ENCODE assay signal across 10 mouse cellular contexts in genomic region chr2:167630421-167630820, GRCm38 (mm10). TPM values are rescaled to one million over a fixed set of nuclear protein-coding genes. Genes with fewer than 3 reads are reported as not detected.
DNase-seq lines count a peak whose midpoint lies in the region; ATAC-seq and TF ChIP-seq lines count a peak whose summit lies in the region.
"Had no signal": no experiment of that assay in that cellular context is flagged by ENCODE, and none has a peak within 500 bp of the region (broad histone marks: within the 10 kb centered on the region; RNA-seq: fewer than 3 reads in every experiment).

No protein-coding gene starts in this region.

- H3K9ac ChIP-seq in heart, embryonic 11.5 days (ENCODE audit: low read depth, low read length): peak overlapping the region; percentile 97
- H3K9ac ChIP-seq in MEL (ENCODE audit: control insufficient read depth, low read depth, low read length, poor library complexity, severe bottlenecking): peak overlapping the region; percentile 94
- H3K9ac ChIP-seq in hindbrain, embryonic 11.5 days (ENCODE audit: low read depth, low read length): peak overlapping the region; percentile 87
- H3K9ac ChIP-seq in midbrain, embryonic 11.5 days (ENCODE audit: low read length): peak overlapping the region; percentile 95

- no peak for ATAC-seq in heart, embryonic 11.5 days (replicated peaks; ENCODE audit: insufficient number of reproducible peaks, low FRiP score, low TSS enrichment)
- ATAC-seq in hindbrain, embryonic 11.5 days (ENCODE audit: low FRiP score): no peak
- ATAC-seq in midbrain, embryonic 11.5 days (ENCODE audit: low FRiP score): no peak

- H3K4me2 ChIP-seq in heart, embryonic 11.5 days: peak overlapping the region; percentile 76
- peak overlapping the region; percentile 84 for H3K4me2 ChIP-seq in hindbrain, embryonic 11.5 days (replicated peaks; ENCODE audit: low read depth, low read length)
- H3K4me2 ChIP-seq in midbrain, embryonic 11.5 days: peak overlapping the region; percentile 84

- 55% methylated on average over 5 of the region's 5 CpGs for WGBS in heart, embryonic 11.5 days (ENCODE audit: insufficient replicate concordance)
- 79% methylated on average over 5 of the region's 5 CpGs for WGBS in hindbrain, embryonic 11.5 days
- 84% methylated on average over 5 of the region's 5 CpGs for WGBS in midbrain, embryonic 11.5 days

- DNase-seq in heart, adult 8-10 months (ENCODE audit: low spot score): no peak
- no peak for DNase-seq in MEL (ENCODE audit: low read depth, low spot score)
- no peak for DNase-seq in hindbrain, embryonic 11.5 days (ENCODE audit: low spot score)
- no peak for DNase-seq in midbrain, embryonic 11.5 days (ENCODE audit: low spot score, missing footprints)
- no peak for DNase-seq in testis, postnatal 14 days (ENCODE audit: low spot score)
- no peak for DNase-seq in cerebellum, postnatal 36 days
- no peak for DNase-seq in yolk sac, embryonic 10.5 days (ENCODE audit: low spot score)

- no peaks in the 10 kb centered on the region for H3K27me3 ChIP-seq in heart, embryonic 11.5 days (ENCODE audit: control insufficient read depth, insufficient read depth, low read length)
- no peaks in the 10 kb centered on the region for H3K27me3 ChIP-seq in MEL (ENCODE audit: control insufficient read depth in 1 of 2, insufficient read depth in 2 of 2, low read length in 2 of 2)
- H3K27me3 ChIP-seq in hindbrain, embryonic 11.5 days (ENCODE audit: control insufficient read depth, insufficient read depth, low read length): no peaks in the 10 kb centered on the region
- no peaks in the 10 kb centered on the region for H3K27me3 ChIP-seq in midbrain, embryonic 11.5 days (ENCODE audit: control insufficient read depth, insufficient read depth, low read length)
- H3K27me3 ChIP-seq: Patski had no signal

- TF ChIP-seq POLR2A in MEL (IDR thresholded peaks at IDR 0.05; ENCODE audit: control insufficient read depth in 1 of 2, insufficient read depth in 1 of 2, low read depth in 1 of 2, low read length in 2 of 2, poor library complexity in 1 of 2): no peak

- H3K36me3 ChIP-seq in heart, embryonic 11.5 days (ENCODE audit: control insufficient read depth, insufficient read depth, low read length): no peaks in the 10 kb centered on the region
- peaks cover 8 to 53% of the 10 kb centered on the region in 2 experiments for H3K36me3 ChIP-seq in MEL (ENCODE audit: control insufficient read depth in 1 of 2, insufficient read depth in 2 of 2, low read length in 2 of 2)
- no peaks in the 10 kb centered on the region for H3K36me3 ChIP-seq in hindbrain, embryonic 11.5 days (ENCODE audit: control insufficient read depth, insufficient read depth, low read length)
- H3K36me3 ChIP-seq in midbrain, embryonic 11.5 days (ENCODE audit: control insufficient read depth, insufficient read depth, low read length): no peaks in the 10 kb centered on the region

- H3K27ac ChIP-seq in heart, embryonic 11.5 days (ENCODE audit: low read depth, low read length): peak overlapping the region; percentile 80
- peak overlapping the region; percentile 52 for H3K27ac ChIP-seq in MEL (ENCODE audit: control insufficient read depth, low read depth, low read length)
- 0 out of 2 replicates have a peak overlapping the region, but pooled peaks have one; percentile 4 for H3K27ac ChIP-seq in hindbrain, embryonic 11.5 days (ENCODE audit: low read depth, low read length)
- H3K27ac ChIP-seq in midbrain, embryonic 11.5 days (ENCODE audit: low read depth, low read length): no peak overlapping the region

- H3K79me2 ChIP-seq in MEL (ENCODE audit: control insufficient read depth, insufficient read depth, low read length, poor library complexity): peaks cover 65% of the 10 kb centered on the region

- no peak for TF ChIP-seq CTCF in MEL (IDR thresholded peaks at IDR 0.05 in 2 of 3, conservative IDR thresholded peaks at IDR 0.05 in 1 of 3; ENCODE audit: control insufficient read depth in 1 of 3, insufficient read depth in 1 of 3, low read depth in 2 of 3, low read length in 3 of 3, poor library complexity in 1 of 3, severe bottlenecking in 1 of 3)

- no peak for TF ChIP-seq RAD21 in MEL (IDR thresholded peaks at IDR 0.05; ENCODE audit: low read depth, low read length)

- peak overlapping the region; percentile 95 for H3K4me3 ChIP-seq in heart, embryonic 11.5 days (ENCODE audit: low read depth, low read length)
- H3K4me3 ChIP-seq in MEL (ENCODE audit: control insufficient read depth in 1 of 2, insufficient read depth in 1 of 2, low read depth in 2 of 2, low read length in 2 of 2): peak overlapping the region; percentile 84
- H3K4me3 ChIP-seq in hindbrain, embryonic 11.5 days (ENCODE audit: low read depth, low read length): peak overlapping the region; percentile 98
- H3K4me3 ChIP-seq in midbrain, embryonic 11.5 days (ENCODE audit: low read depth, low read length): peak overlapping the region; percentile 62

- no peak for TF ChIP-seq EP300 in MEL (IDR thresholded peaks at IDR 0.05; ENCODE audit: low read depth in 1 of 2, low read length in 2 of 2)

- peaks cover 59% of the 10 kb centered on the region for H3K4me1 ChIP-seq in heart, embryonic 11.5 days (ENCODE audit: control insufficient read depth, insufficient read depth, low read length)
- H3K4me1 ChIP-seq in MEL (ENCODE audit: control insufficient read depth in 1 of 2, insufficient read depth in 2 of 2, low read length in 2 of 2): peaks cover 14 to 55% of the 10 kb centered on the region in 2 experiments
- H3K4me1 ChIP-seq in hindbrain, embryonic 11.5 days (replicated peaks; ENCODE audit: control insufficient read depth, insufficient read depth, low read length): peaks cover 12% of the 10 kb centered on the region
- peaks cover 29% of the 10 kb centered on the region for H3K4me1 ChIP-seq in midbrain, embryonic 11.5 days (ENCODE audit: control insufficient read depth, insufficient read depth, low read length)

- no peaks in the 10 kb centered on the region for H3K9me3 ChIP-seq in heart, embryonic 11.5 days (replicated peaks; ENCODE audit: control insufficient read depth, low read length)
- no peaks in the 10 kb centered on the region for H3K9me3 ChIP-seq in MEL (replicated peaks; ENCODE audit: insufficient read depth, low read length)
- H3K9me3 ChIP-seq in hindbrain, embryonic 11.5 days (ENCODE audit: control insufficient read depth, low read length): no peaks in the 10 kb centered on the region
- no peaks in the 10 kb centered on the region for H3K9me3 ChIP-seq in midbrain, embryonic 11.5 days (ENCODE audit: control insufficient read depth, low read length)

TF ChIP-seq in MEL, 35 proteins besides CTCF, POLR2A, EP300 and RAD21 (continues in another document):
- TF ChIP-seq E2F4 (IDR thresholded peaks at IDR 0.05; ENCODE audit: borderline replicate concordance, low read depth, low read length) (no peak), POLR2AphosphoS2 (IDR thresholded peaks at IDR 0.05; ENCODE audit: low read length) (no peak), SIN3A (IDR thresholded peaks at IDR 0.05; ENCODE audit: low read length) (no peak), NELFE (IDR thresholded peaks at IDR 0.05; ENCODE audit: low read depth, low read length) (no peak), TBP (IDR thresholded peaks at IDR 0.05; ENCODE audit: low read depth, low read length) (no peak), GABPA (IDR thresholded peaks at IDR 0.05; ENCODE audit: low read depth, low read length) (no peak), ETS1 (IDR thresholded peaks at IDR 0.05; ENCODE audit: low read depth, low read length) (no peak), CHD1 (IDR thresholded peaks at IDR 0.05; ENCODE audit: low read depth, low read length) (no peak), NRF1 (IDR thresholded peaks at IDR 0.05; ENCODE audit: insufficient read depth, low read depth, low read length, poor library complexity, severe bottlenecking) (no peak), SMC3 (IDR thresholded peaks at IDR 0.05; ENCODE audit: low read depth, low read length) (no peak)

RNA-seq across cellular contexts. Expression of gene Ube2v1, which starts 1.5 kb away (rescaled TPM):
- polyA plus RNA-seq in heart, embryonic 11.5 days (2014; fragmentation: Nextera tagmentation; extraction: Ambion mirVana): 195 and 211 TPM in 2 replicates
- total RNA-seq in heart, adult 8-10 months (2022): 100 to 1,000 TPM; 120 to 152 (median 139) TPM
- 156 and 164 TPM in 2 replicates for total RNA-seq in MEL (2012; rRNA removed)
- 100 to 1,000 TPM in 1 of 2 experiments, not detected in 1; 343 TPM for polyA plus RNA-seq in MEL (2012; ENCODE audit: insufficient read depth in 1 of 2, insufficient read length in 2 of 2, low read depth in 1 of 2, low replicate concordance in 2 of 2, missing spikeins in 1 of 2)
- 237 and 257 TPM in 2 replicates for polyA plus RNA-seq in hindbrain, embryonic 11.5 days (2014; fragmentation: Nextera tagmentation; extraction: Ambion mirVana)
- 252 and 273 TPM in 2 replicates for polyA plus RNA-seq in midbrain, embryonic 11.5 days (2014; fragmentation: Nextera tagmentation; extraction: Ambion mirVana)

RNA-seq across cellular contexts. Expression of gene Gm20431, which starts 30.9 kb away (rescaled TPM):
- polyA plus RNA-seq in heart, embryonic 11.5 days (2014; fragmentation: Nextera tagmentation; extraction: Ambion mirVana): 1.9 and 5.2 TPM in 2 replicates
- 10 to 100 TPM; 15.3 to 19.4 (median 18.2) TPM for total RNA-seq in heart, adult 8-10 months (2022)
- 5.2 and 8.1 TPM in 2 replicates for total RNA-seq in MEL (2012; rRNA removed)
- 1 to 10 TPM in 1 of 2 experiments, not detected in 1; 5.9 TPM for polyA plus RNA-seq in MEL (2012; ENCODE audit: insufficient read depth in 1 of 2, insufficient read length in 2 of 2, low read depth in 1 of 2, low replicate concordance in 2 of 2, missing spikeins in 1 of 2)
- polyA plus RNA-seq in hindbrain, embryonic 11.5 days (2014; fragmentation: Nextera tagmentation; extraction: Ambion mirVana): 4.0 and 8.4 TPM in 2 replicates
- 5.8 and 5.9 TPM in 2 replicates for polyA plus RNA-seq in midbrain, embryonic 11.5 days (2014; fragmentation: Nextera tagmentation; extraction: Ambion mirVana)
- polyA plus RNA-seq: large intestine, adult 2 months had no signal

RNA-seq across cellular contexts. Expression of gene Cebpb, which starts 58.3 kb away (rescaled TPM):
- 8.0 and 8.2 TPM in 2 replicates for polyA plus RNA-seq in heart, embryonic 11.5 days (2014; fragmentation: Nextera tagmentation; extraction: Ambion mirVana)
- 100 to 1,000 TPM in 1 of 4 experiments, 10 to 100 TPM in 3; 55.1 to 104 (median 84.0) TPM for total RNA-seq in heart, adult 8-10 months (2022)
- total RNA-seq in MEL (2012; rRNA removed): 9.9 and 20.8 TPM in 2 replicates
- 10 to 100 TPM in 1 of 2 experiments, not detected in 1; 10.7 TPM for polyA plus RNA-seq in MEL (2012; ENCODE audit: insufficient read depth in 1 of 2, insufficient read length in 2 of 2, low read depth in 1 of 2, low replicate concordance in 2 of 2, missing spikeins in 1 of 2)
- 1.5 and 3.1 TPM in 2 replicates for polyA plus RNA-seq in hindbrain, embryonic 11.5 days (2014; fragmentation: Nextera tagmentation; extraction: Ambion mirVana)
- 2.3 and 2.5 TPM in 2 replicates for polyA plus RNA-seq in midbrain, embryonic 11.5 days (2014; fragmentation: Nextera tagmentation; extraction: Ambion mirVana)

RNA-seq across cellular contexts. Expression of gene Tmem189, which starts 59.2 kb away (rescaled TPM):
- polyA plus RNA-seq in heart, embryonic 11.5 days (2014; fragmentation: Nextera tagmentation; extraction: Ambion mirVana): 38.2 and 38.7 TPM in 2 replicates
- 10 to 100 TPM; 22.6 to 26.6 (median 23.4) TPM for total RNA-seq in heart, adult 8-10 months (2022)
- 18.2 and 21.7 TPM in 2 replicates for total RNA-seq in MEL (2012; rRNA removed)
- polyA plus RNA-seq in MEL (2012; ENCODE audit: insufficient read depth in 1 of 2, insufficient read length in 2 of 2, low read depth in 1 of 2, low replicate concordance in 2 of 2, missing spikeins in 1 of 2): 10 to 100 TPM in 1 of 2 experiments, not detected in 1; 46.5 TPM
- 27.5 and 34.0 TPM in 2 replicates for polyA plus RNA-seq in hindbrain, embryonic 11.5 days (2014; fragmentation: Nextera tagmentation; extraction: Ambion mirVana)
- 25.1 and 31.5 TPM in 2 replicates for polyA plus RNA-seq in midbrain, embryonic 11.5 days (2014; fragmentation: Nextera tagmentation; extraction: Ambion mirVana)
